ENCODE assay signal across 8 mouse cellular contexts in genomic region chr6:38551062-38551988, GRCm38 (mm10). TPM values are rescaled to one million over a fixed set of nuclear protein-coding genes. Genes with fewer than 3 reads are reported as not detected.
DNase-seq lines count a peak whose midpoint lies in the region; ATAC-seq lines count a peak whose summit lies in the region.

Gene Luc7l2 (plus strand): TSS chr6:38551334.

- peak; percentile 78 for ATAC-seq in inflammation-experienced regulatory T-cells, adult 6 months
- ATAC-seq in megakaryocyte-erythroid progenitor cell, adult 5-6 weeks (replicated peaks; ENCODE audit: low FRiP score, low TSS enrichment, poor library complexity, severe bottlenecking): peak; percentile 77

- peak; percentile 98 for DNase-seq in adrenal gland, adult (ENCODE audit: inconsistent age in 2 of 2, low spot score in 1 of 2)
- peak; percentile 98 for DNase-seq in embryo, embryonic 10.5 days (ENCODE audit: low spot score)
- peak; percentile 98 for DNase-seq in gastrocnemius, postnatal 14 days
- peak; percentile 96 to 99 for DNase-seq in left cerebral cortex, postnatal 10 days (ENCODE audit: extremely low spot score in 1 of 2, low spot score in 2 of 2)
- DNase-seq in right cerebral cortex, postnatal 25 days: peak; percentile 96
- peak; percentile 96 to 97 for DNase-seq in urinary bladder, postnatal 4 days (ENCODE audit: low spot score in 2 of 2)

- intact Hi-C loops in gastrocnemius, postnatal 14 days (cut with DNase I; ENCODE audit: low total_unique reads): no loop called here
- intact Hi-C loops in left cerebral cortex, postnatal 10 days (cut with DNase I): no loop called here

RNA-seq across cellular contexts. Expression of gene Luc7l2, which starts in this region (rescaled TPM):
- 100 to 1,000 TPM in 1 of 2 experiments, 10 to 100 TPM in 1; 84.2 to 102 TPM for total RNA-seq in gastrocnemius, postnatal 14 days (2021)
- polyA plus RNA-seq in inflammation-experienced regulatory T-cells, adult 6 months (2017; shearing (Covaris generic)): 100 to 1,000 TPM in 2 of 3 experiments, 10 to 100 TPM in 1; 77.5 to 211 (median 151) TPM
- 100 to 1,000 TPM; 164 to 172 TPM for total RNA-seq in left cerebral cortex, postnatal 10 days (2021)
- total RNA-seq in megakaryocyte-erythroid progenitor cell, adult 5-6 weeks (2014; fragmentation: Nextera tagmentation): 203 and 217 TPM in 2 replicates
- 248 and 278 TPM in 2 replicates for total RNA-seq in megakaryocyte-erythroid progenitor cell, adult 5-6 weeks (2017)

Comparison
In these comparisons a context has a peak if more than half of its experiments do, and no peak if none do; other contexts are left out.
1. Peak in every context shown above with its lines: DNase-seq and ATAC-seq.